Mouse (Mus musculus): Measurements from ENCODE around the gene Zfp738. TPM values are rescaled to one million over a fixed set of nuclear protein-coding genes. Genes with fewer than 3 reads are reported as not detected.
"Not testable (repeated sequence)": the region's sequence is repeated elsewhere in the genome, so short reads cannot be mapped to it uniquely, and the experiment has no call there.

Zfp738 gene
- polyA plus RNA-seq (2016; fragmentation: Nextera tagmentation; extraction: Ambion mirVana), result 11.2 and 11.3 TPM in 2 replicates

- 85% methylated on average over 4 of the region's 4 CpGs for WGBS
Observed at GRCm38 (mm10) chr13:67686971-67687370, at the start of gene Zfp738. Zfp738 (minus strand) TSS chr13:67687071.

DNA sequence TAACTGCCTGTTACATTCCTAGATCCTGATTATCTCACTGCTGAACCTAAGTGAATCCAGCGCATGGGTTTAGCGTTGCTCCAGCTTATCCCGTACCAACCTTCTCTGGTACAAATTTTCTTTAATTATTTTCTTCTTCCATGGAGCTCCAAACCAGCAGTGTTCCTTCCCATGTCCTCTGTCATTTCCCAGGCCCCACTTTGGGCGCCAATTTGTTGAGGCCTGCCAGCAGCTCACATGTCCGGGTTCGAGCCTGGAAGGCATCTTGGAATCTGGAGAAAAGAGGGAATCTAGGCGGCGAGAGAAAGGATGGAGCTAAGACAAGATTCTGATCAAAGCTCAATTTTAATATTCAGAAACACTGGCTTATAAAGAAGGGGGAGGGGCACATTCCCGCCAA, 47.5 kb upstream of the Zfp738 start:
- H3K36me3 ChIP-seq (replicated peaks); H3K4me3 ChIP-seq; H3K27ac ChIP-seq (replicated peaks); DNase-seq (ENCODE audit: low spot score); H3K27me3 ChIP-seq (replicated peaks; ENCODE audit: low read depth, poor library complexity, severe bottlenecking); H3K4me1 ChIP-seq: not testable (repeated sequence)
- peaks cover 19% of the 10 kb centered on the region for H3K9me3 ChIP-seq
- 93% methylated on average over 9 of the region's 9 CpGs for WGBS

More at GRCm38 (mm10) chr13:67686971-67687370, at the start of gene Zfp738:
- Histone ChIP-seq H3K9me3 (no peaks in the 10 kb centered on the region), H3K27me3 (replicated peaks; ENCODE audit: low read depth, poor library complexity, severe bottlenecking) (no peaks in the 10 kb centered on the region), H3K27ac (replicated peaks) (no peak within 1 kb of the TSS), H3K4me1 (peaks cover 3% of the 10 kb centered on the region), H3K36me3 (replicated peaks) (no peaks in the 10 kb centered on the region), H3K4me3 (no peak within 1 kb of the TSS)
- DNase-seq (ENCODE audit: low spot score), result no peak

DNA sequence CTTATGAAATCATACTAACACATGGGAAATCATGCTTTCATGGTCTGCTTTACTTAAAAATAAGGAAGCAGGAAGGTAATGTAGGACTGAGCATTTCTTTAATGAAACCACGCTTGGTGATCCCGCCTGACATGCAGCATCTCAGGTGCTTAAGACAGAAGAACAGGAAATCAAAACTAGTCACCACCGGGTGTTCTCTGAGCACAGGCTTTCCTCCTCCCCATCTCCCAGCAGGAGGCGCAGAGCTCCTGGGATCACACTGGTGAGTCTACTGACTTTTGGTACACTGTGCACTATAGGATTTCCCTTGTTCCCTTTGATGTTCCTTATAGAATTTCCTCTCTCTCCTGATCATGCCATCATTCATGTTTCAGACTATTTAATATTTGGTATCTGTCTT, 42.6 kb upstream of the Zfp738 start:
- WGBS, result 59% methylated on average over 4 of the region's 4 CpGs
- Histone ChIP-seq H3K27ac (replicated peaks) (peak overlapping the region; percentile 87), H3K4me3 (peak overlapping the region; percentile 67), H3K9me3 (peaks cover 13% of the 10 kb centered on the region)
- not testable (repeated sequence) for H3K4me1 ChIP-seq; H3K36me3 ChIP-seq (replicated peaks); H3K27me3 ChIP-seq (replicated peaks; ENCODE audit: low read depth, poor library complexity, severe bottlenecking)
- DNase-seq (ENCODE audit: low spot score), result peak; percentile 41

GRCm38 (mm10) chr13:67728641-67729318, 41.9 kb upstream of the Zfp738 start, which contains the start of gene Zfp65:
Zfp65 (minus strand) TSS chr13:67729173.
- peak within 1 kb of the TSS; percentile 87 for H3K27ac ChIP-seq (replicated peaks)

DNA sequence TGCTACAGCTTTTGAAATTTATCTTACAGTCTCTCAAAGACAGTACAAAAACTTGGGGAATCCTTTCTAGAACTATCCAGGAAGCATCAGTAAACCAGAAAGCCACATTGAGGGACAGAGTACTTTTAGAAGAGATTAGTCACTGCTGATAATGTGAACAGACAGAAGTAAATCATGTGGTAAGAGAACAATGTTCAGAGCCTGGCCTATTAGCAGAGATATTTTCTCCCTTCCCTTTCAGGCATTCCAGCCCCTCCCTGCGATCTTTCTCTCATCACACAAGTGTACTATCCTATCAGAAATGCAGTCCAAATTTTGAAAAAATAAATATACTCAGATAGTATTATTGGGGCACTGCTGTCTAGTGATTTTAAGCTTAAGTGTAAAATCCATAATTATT, 41.2 kb upstream of the Zfp738 start:
- H3K27me3 ChIP-seq (replicated peaks; ENCODE audit: low read depth, poor library complexity, severe bottlenecking), result no peaks in the 10 kb centered on the region
- no peak overlapping the region; the same call in 1 of the 2 replicates for H3K27ac ChIP-seq (replicated peaks)
- WGBS, result 85% methylated on average over 1 of the region's 1 CpGs
- no peaks in the 10 kb centered on the region for H3K36me3 ChIP-seq (replicated peaks)
- H3K9me3 ChIP-seq, result peaks cover 3% of the 10 kb centered on the region; the same call in 1 of the 2 replicates
- H3K4me1 ChIP-seq, result peaks cover 12% of the 10 kb centered on the region
- no peak for DNase-seq (ENCODE audit: low spot score)
- peak overlapping the region; percentile 67 for H3K4me3 ChIP-seq

More at GRCm38 (mm10) chr13:67728641-67729318, 41.9 kb upstream of the Zfp738 start, which contains the start of gene Zfp65:
- peak; percentile 60 for DNase-seq (ENCODE audit: low spot score)
- Histone ChIP-seq H3K9me3 (peaks cover 7% of the 10 kb centered on the region), H3K4me3 (peak within 1 kb of the TSS; percentile 67), H3K27me3 (replicated peaks; ENCODE audit: low read depth, poor library complexity, severe bottlenecking) (no peaks in the 10 kb centered on the region), H3K36me3 (replicated peaks) (no peaks in the 10 kb centered on the region), H3K4me1 (peaks cover 7% of the 10 kb centered on the region; the same call in 1 of the 2 replicates)
- 4% methylated on average over 19 of the region's 21 CpGs for WGBS

DNA sequence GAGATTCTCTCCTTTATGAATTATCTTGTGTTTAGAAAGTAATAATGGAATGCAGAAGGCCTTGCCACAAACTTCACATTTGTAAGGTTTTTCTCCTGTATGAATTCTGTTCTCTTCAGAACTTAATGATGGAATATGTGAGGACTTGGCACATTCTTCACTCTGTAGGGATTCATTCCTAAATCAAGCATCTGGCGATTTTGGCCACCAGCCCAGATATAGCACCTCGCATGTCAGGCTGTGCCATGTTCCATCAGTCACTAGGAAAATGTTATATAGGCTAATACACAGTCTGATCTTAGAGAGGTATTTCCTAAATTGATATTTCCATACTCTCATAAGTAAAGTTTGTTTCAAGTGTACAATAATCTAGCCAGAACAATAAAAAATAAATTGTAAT, 38.5 kb upstream of the Zfp738 start:
- H3K27me3 ChIP-seq (replicated peaks; ENCODE audit: low read depth, poor library complexity, severe bottlenecking); DNase-seq (ENCODE audit: low spot score); H3K27ac ChIP-seq (replicated peaks); H3K9me3 ChIP-seq; H3K36me3 ChIP-seq (replicated peaks); H3K4me3 ChIP-seq: not testable (repeated sequence)
- WGBS, result 86% methylated on average over 2 of the region's 2 CpGs
- peaks cover 14% of the 10 kb centered on the region for H3K4me1 ChIP-seq

GRCm38 (mm10) chr13:67723848-67724479, 37.1 kb upstream of the Zfp738 start:
- H3K4me3 ChIP-seq, result peak overlapping the region; percentile 86
- no peaks in the 10 kb centered on the region for H3K27me3 ChIP-seq (replicated peaks; ENCODE audit: low read depth, poor library complexity, severe bottlenecking)
- no peaks in the 10 kb centered on the region for H3K9me3 ChIP-seq
- H3K27ac ChIP-seq (replicated peaks), result peak overlapping the region; percentile 89
- no peaks in the 10 kb centered on the region for H3K36me3 ChIP-seq (replicated peaks)
- under 1% methylated on average over 17 of the region's 17 CpGs for WGBS
- DNase-seq (ENCODE audit: low spot score), result peak; percentile 89
- H3K4me1 ChIP-seq, result peaks cover 12% of the 10 kb centered on the region

GRCm38 (mm10) chr13:67683841-67684240, 3.0 kb downstream of the Zfp738 start:
- not testable (repeated sequence) for H3K27me3 ChIP-seq (replicated peaks; ENCODE audit: low read depth, poor library complexity, severe bottlenecking); DNase-seq (ENCODE audit: low spot score); H3K36me3 ChIP-seq (replicated peaks); H3K4me1 ChIP-seq; H3K9me3 ChIP-seq
- Histone ChIP-seq H3K4me3 (peak overlapping the region; percentile 75), H3K27ac (replicated peaks) (peak overlapping the region; percentile 80)
- 68% methylated on average over 2 of the region's 2 CpGs for WGBS

- not testable (repeated sequence) for H3K9me3 ChIP-seq; H3K27me3 ChIP-seq (replicated peaks; ENCODE audit: low read depth, poor library complexity, severe bottlenecking); H3K4me1 ChIP-seq; H3K36me3 ChIP-seq (replicated peaks)
- 15% methylated on average over 16 of the region's 16 CpGs for WGBS
- peak; percentile 82 for DNase-seq (ENCODE audit: low spot score)
- Histone ChIP-seq H3K4me3 (peak overlapping the region; percentile 75), H3K27ac (replicated peaks) (peak overlapping the region; percentile 80)
Observed at GRCm38 (mm10) chr13:67682959-67683735, 3.7 kb downstream of the Zfp738 start.

GRCm38 (mm10) chr13:67674902-67675301, 12.0 kb downstream of the Zfp738 start:
- WGBS, result 93% methylated on average over 2 of the region's 2 CpGs
- Histone ChIP-seq H3K9me3 (no peaks in the 10 kb centered on the region), H3K36me3 (replicated peaks) (peaks cover 11% of the 10 kb centered on the region), H3K4me3 (no peak overlapping the region), H3K27me3 (replicated peaks; ENCODE audit: low read depth, poor library complexity, severe bottlenecking) (no peaks in the 10 kb centered on the region), H3K4me1 (no peaks in the 10 kb centered on the region), H3K27ac (replicated peaks) (no peak overlapping the region)
- no peak for DNase-seq (ENCODE audit: low spot score)

GRCm38 (mm10) chr13:67652496-67652895, 34.4 kb downstream of the Zfp738 start:
- H3K27ac ChIP-seq (replicated peaks), result no peak overlapping the region
- no peak for DNase-seq (ENCODE audit: low spot score)
- no peaks in the 10 kb centered on the region for H3K4me1 ChIP-seq
- no peaks in the 10 kb centered on the region for H3K9me3 ChIP-seq
- 46% methylated on average over 3 of the region's 3 CpGs for WGBS
- H3K36me3 ChIP-seq (replicated peaks), result no peaks in the 10 kb centered on the region
- no peak overlapping the region for H3K4me3 ChIP-seq
- H3K27me3 ChIP-seq (replicated peaks; ENCODE audit: low read depth, poor library complexity, severe bottlenecking), result no peaks in the 10 kb centered on the region

DNA sequence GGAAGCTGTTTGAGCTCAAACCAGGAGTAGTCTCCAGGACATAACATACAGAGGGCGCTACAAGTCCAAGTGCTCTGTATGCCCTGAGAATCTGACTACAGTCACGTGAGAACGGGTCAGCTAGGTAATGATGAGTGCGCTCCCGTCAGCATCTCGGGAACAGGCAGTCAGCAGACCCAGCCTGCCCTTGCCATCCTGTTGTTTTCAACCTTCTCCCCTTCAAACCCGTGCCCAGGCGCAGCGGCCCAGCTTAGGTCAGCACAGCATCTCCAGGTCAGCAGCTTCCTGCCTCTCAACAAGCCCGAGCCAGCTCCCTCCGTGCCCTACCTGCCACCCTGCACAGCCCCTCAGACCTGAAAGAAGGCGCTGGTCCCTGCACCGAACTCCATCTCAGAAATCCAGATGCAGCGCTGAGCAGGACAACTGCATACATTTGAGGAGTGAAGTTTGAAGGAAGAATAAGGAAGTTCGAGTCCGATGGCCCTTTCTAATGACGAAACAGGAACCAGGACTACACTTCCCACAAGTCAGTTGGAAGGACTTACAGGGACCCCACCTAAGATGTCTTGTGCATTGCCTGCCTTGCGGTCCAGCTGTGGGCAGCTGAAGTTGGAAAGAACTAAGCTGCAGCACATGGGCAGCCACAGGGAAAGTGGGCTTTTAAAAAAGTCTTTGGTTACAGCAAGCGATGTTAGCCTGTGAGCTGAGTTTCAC, 49.4 kb downstream of the Zfp738 start, which contains the start of the genes Gm49345 and Zfp729a:
Gene Gm49345 (minus strand): TSS at position 476 of the 714 bp plus-strand sequence.
Gene Zfp729a (minus strand): TSS at position 498 of the 714 bp plus-strand sequence.
- peak within 1 kb of the TSS; percentile 84 for H3K4me3 ChIP-seq
- peaks cover 4% of the 10 kb centered on the region for H3K4me1 ChIP-seq
- peak; percentile 84 for DNase-seq (ENCODE audit: low spot score)
- H3K27me3 ChIP-seq (replicated peaks; ENCODE audit: low read depth, poor library complexity, severe bottlenecking), result no peaks in the 10 kb centered on the region
- no peaks in the 10 kb centered on the region for H3K36me3 ChIP-seq (replicated peaks)
- WGBS, result 0% methylated on average over 19 of the region's 19 CpGs
- H3K27ac ChIP-seq (replicated peaks), result peak within 1 kb of the TSS; percentile 83
- no peaks in the 10 kb centered on the region for H3K9me3 ChIP-seq

All from embryonic facial prominence, embryonic 10.5 days (tissue).